Mouse (Mus musculus) spleen, adult 2 months (tissue): ENCODE data around the gene Clec1b.

Experiments used
- CTCF ChIP-seq: fragments of 200-500 bp; IDR thresholded peaks from 2 replicates; pipeline ENCODE4 v1.5.1; 2011; ENCODE audit warnings: mild to moderate bottlenecking, inconsistent platforms; ENCODE audit not compliant: insufficient read depth, insufficient read length, insufficient replicate concordance; ENCODE audit errors: extremely low read depth
- POLR2A ChIP-seq: fragments of 200-500 bp; IDR thresholded peaks from 2 replicates; pipeline ENCODE4 v1.6.1; 2011; ENCODE audit warnings: low read depth, low read length, inconsistent platforms

DNA sequence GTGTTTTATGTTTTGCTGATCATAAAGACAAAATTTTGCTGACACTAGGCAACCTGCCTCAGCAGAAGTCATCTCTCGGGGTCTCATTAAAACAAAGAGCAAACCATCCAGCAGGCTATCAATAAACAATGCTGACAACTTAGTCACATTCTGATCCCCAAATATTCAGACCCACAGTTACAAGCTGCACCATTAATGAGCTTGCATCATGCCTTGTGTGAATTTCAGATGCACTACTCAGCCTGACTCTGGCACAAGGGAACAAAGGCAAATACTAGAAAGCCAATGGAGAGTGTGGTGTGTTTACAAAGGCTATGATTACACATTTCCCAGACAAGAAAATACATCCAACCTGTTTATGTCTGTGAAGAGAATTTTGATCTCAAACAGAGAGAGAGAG, 17.1 kb downstream of the Clec1b start:
- TF ChIP-seq CTCF (no peak), POLR2A (no peak)
